Mouse (Mus musculus): ENCODE data around the gene Spint2. TPM values are rescaled to one million over a fixed set of nuclear protein-coding genes. Genes with fewer than 3 reads are reported as not detected.

Spint2 gene
- total and polyA plus RNA-seq, 2 experiments from 2014 or later, result 46.6 to 153 TPM

DNA sequence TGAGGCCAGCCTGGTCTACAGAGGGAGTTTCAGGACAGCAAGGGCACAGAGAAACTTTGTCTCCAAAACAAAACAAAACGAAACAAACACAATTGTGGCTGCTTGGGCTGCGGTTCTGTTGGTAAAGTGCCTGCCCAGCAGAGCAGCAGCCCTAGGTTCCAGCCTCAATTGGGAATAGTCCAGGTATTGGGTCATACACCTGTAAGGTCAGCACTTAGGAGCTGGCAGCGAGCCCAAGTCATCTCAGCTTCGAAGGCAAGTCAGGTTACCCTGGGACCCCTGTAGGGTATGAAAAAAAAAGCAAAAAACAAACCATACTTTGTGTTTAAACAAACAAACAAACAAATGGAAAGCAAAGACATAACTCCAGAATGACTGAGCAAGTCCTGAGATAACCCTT lies 25.8 kb downstream of the Spint2 start:
- no peak overlapping the region for H3K9ac ChIP-seq (replicated peaks; ENCODE audit: low read length, poor library complexity, severe bottlenecking)
- no peaks in the 10 kb centered on the region for H3K27me3 ChIP-seq (ENCODE audit: insufficient read depth, low read length)
- no peak overlapping the region for H3K4me2 ChIP-seq (ENCODE audit: low read depth, low read length, poor library complexity, severe bottlenecking)
- H3K27ac ChIP-seq (ENCODE audit: low read depth, low read length), result no peak overlapping the region
- H3K4me3 ChIP-seq (ENCODE audit: low read depth, low read length), result no peak overlapping the region
- H3K36me3 ChIP-seq (ENCODE audit: insufficient read depth, low read length), result peaks cover 19% of the 10 kb centered on the region; the same call in 1 of the 2 replicates
- no peaks in the 10 kb centered on the region for H3K4me1 ChIP-seq (ENCODE audit: insufficient read depth, low read length)
- DNase-seq (ENCODE audit: low spot score) (no peak), ATAC-seq (ENCODE audit: low FRiP score) (no peak)
- no peak for TF ChIP-seq CTCF (IDR thresholded peaks at IDR 0.05)
- WGBS, result 86% methylated on average over 4 of the region's 4 CpGs
- H3K9me3 ChIP-seq (ENCODE audit: low read length), result no peaks in the 10 kb centered on the region

DNA sequence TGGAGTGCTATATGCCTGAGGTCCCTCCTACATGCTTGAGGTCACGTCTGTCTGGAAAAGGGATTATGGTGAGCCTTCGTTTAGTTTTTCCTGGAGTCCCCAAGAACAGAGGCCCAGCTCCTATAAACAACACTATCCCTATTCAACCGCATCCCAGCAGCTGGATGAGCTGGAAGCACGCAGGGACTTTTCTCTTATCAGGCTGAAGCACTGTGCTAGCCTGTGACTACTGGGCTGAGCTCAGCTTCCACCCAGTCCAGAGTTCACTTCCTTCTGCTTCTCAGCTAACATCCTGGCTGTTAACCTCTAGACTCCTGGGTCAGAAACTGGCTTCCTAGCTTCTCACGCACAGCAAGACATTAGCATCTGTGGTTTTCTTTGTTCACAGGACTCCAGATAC lies 27.9 kb downstream of the Spint2 start:
- WGBS, result 53% methylated on average over 5 of the region's 5 CpGs
- no peaks in the 10 kb centered on the region for H3K9me3 ChIP-seq (ENCODE audit: low read length)
- DNase-seq (ENCODE audit: low spot score), result no peak

DNA sequence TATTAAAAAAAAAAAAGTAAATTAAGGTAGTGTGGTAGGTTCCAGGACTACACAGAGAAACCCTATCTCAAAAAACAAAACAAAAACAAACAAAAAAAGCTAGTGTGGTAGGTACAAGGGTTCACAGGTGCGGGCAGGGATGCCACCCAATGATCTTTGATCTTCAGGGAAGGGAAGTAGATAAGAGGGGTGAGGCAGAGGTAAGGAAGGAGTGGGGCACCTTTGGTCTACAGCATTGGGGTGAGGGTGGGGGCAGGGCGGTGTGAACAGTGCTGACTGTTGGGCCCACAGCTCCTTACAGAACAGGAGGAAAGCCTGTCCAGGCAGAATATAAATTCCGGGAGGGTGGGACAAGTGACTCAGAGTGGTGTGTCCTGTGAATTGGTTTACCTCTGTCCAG lies 30.5 kb downstream of the Spint2 start:
- Histone ChIP-seq H3K27ac (ENCODE audit: low read depth, low read length) (no peak overlapping the region), H3K9me3 (ENCODE audit: low read length) (no peaks in the 10 kb centered on the region), H3K4me2 (ENCODE audit: low read depth, low read length, poor library complexity, severe bottlenecking) (no peak overlapping the region), H3K27me3 (ENCODE audit: insufficient read depth, low read length) (peaks cover 9% of the 10 kb centered on the region; the same call in 1 of the 2 replicates), H3K4me1 (ENCODE audit: insufficient read depth, low read length) (no peaks in the 10 kb centered on the region), H3K9ac (replicated peaks; ENCODE audit: low read length, poor library complexity, severe bottlenecking) (no peak overlapping the region), H3K4me3 (ENCODE audit: low read depth, low read length) (no peak overlapping the region), H3K36me3 (ENCODE audit: insufficient read depth, low read length) (peaks cover 13% of the 10 kb centered on the region)
- DNase-seq (ENCODE audit: low spot score) (no peak), ATAC-seq (ENCODE audit: low FRiP score) (no peak)
- TF ChIP-seq CTCF (IDR thresholded peaks at IDR 0.05), result no peak
- WGBS, result 89% methylated on average over 3 of the region's 3 CpGs

More for the DNA sequence above, 27.9 kb downstream of the Spint2 start:
- Histone ChIP-seq H3K27me3 (ENCODE audit: insufficient read depth, low read length) (no peaks in the 10 kb centered on the region), H3K4me3 (ENCODE audit: low read depth, low read length) (no peak overlapping the region), H3K4me1 (ENCODE audit: insufficient read depth, low read length) (no peaks in the 10 kb centered on the region), H3K9ac (replicated peaks; ENCODE audit: low read length, poor library complexity, severe bottlenecking) (0 out of 2 replicates have a peak overlapping the region, but pooled peaks have one; percentile 13), H3K36me3 (ENCODE audit: insufficient read depth, low read length) (peaks cover 19% of the 10 kb centered on the region; the same call in 1 of the 2 replicates), H3K4me2 (ENCODE audit: low read depth, low read length, poor library complexity, severe bottlenecking) (no peak overlapping the region), H3K27ac (ENCODE audit: low read depth, low read length) (no peak overlapping the region)
- no peak for ATAC-seq (ENCODE audit: low FRiP score)
- no peak for TF ChIP-seq CTCF (IDR thresholded peaks at IDR 0.05)

DNA sequence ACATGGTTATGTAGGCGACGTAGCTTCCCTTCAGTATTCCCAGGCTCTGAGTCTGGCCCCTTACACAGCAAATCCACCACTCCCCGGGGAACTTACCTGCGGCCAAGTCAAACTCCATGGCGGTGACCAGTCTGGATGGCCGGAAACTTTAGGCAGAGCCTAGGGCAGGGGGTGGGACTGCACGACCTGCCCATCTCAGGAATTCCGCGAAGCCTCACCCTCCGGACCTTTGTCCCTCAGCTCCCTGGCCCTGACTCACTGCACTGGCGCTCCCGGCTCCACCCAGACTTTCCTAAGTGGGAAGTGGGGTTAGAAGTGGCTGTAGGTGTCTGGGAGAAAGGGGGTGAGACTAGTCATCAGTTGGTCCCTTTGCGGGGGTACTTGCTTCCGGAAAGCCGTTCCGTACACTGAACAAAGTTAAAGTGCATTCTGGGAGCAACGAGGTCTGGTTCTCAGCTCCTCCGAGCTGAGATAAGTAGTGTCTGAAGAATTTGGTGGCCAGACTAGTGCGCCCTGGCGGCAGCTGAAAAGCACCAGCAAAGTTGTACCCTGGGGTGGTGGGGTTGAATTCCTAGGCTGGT lies 33.4 kb downstream of the Spint2 start, which contains the start of gene 2200002D01Rik:
Gene 2200002D01Rik, minus strand, starts transcription at position 206 of the 581 bp plus-strand sequence.
- no peak within 1 kb of the TSS for H3K27ac ChIP-seq (ENCODE audit: low read depth, low read length)
- H3K4me1 ChIP-seq (ENCODE audit: insufficient read depth, low read length), result no peaks in the 10 kb centered on the region
- peaks cover 19% of the 10 kb centered on the region for H3K36me3 ChIP-seq (ENCODE audit: insufficient read depth, low read length)
- no peaks in the 10 kb centered on the region for H3K9me3 ChIP-seq (ENCODE audit: low read length)
- DNase-seq (ENCODE audit: low spot score) (no peak), ATAC-seq (ENCODE audit: low FRiP score) (no peak)
- no peak; the same call in 1 of the 2 replicates for TF ChIP-seq CTCF (IDR thresholded peaks at IDR 0.05)
- no peak within 1 kb of the TSS for H3K4me3 ChIP-seq (ENCODE audit: low read depth, low read length)
- 20% methylated on average over 20 of the region's 20 CpGs for WGBS
- H3K9ac ChIP-seq (replicated peaks; ENCODE audit: low read length, poor library complexity, severe bottlenecking), result no peak within 1 kb of the TSS
- peaks cover 9% of the 10 kb centered on the region; the same call in 1 of the 2 replicates for H3K27me3 ChIP-seq (ENCODE audit: insufficient read depth, low read length)
- H3K4me2 ChIP-seq (ENCODE audit: low read depth, low read length, poor library complexity, severe bottlenecking), result peak within 1 kb of the TSS; percentile 32

DNA sequence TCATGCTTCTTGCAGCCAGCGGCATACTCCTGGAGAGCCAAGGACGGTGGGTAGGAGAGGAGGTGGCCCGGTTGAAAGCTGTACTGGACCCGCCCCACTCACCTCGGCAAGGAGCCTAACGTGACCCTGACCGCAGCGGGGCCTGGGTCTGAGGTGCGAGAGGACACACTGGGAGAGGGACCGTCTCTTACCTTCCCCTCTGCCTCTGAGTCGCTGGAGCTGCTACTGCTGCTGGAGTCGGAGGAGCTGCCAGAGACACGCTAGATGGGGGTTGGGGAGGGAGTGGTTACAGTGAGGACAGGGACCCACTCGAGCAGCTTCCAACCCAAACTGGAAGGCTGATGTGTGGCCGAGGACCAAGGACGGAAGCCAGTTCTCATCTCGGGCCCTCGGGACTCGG lies 34.0 kb downstream of the Spint2 start:
- no peak overlapping the region for H3K27ac ChIP-seq (ENCODE audit: low read depth, low read length)
- peaks cover 19% of the 10 kb centered on the region for H3K36me3 ChIP-seq (ENCODE audit: insufficient read depth, low read length)
- 18% methylated on average over 18 of the region's 19 CpGs for WGBS
- no peak overlapping the region for H3K4me3 ChIP-seq (ENCODE audit: low read depth, low read length)
- no peak for TF ChIP-seq CTCF (IDR thresholded peaks at IDR 0.05)
- DNase-seq (ENCODE audit: low spot score) (no peak), ATAC-seq (ENCODE audit: low FRiP score) (no peak)
- peak overlapping the region; percentile 32 for H3K4me2 ChIP-seq (ENCODE audit: low read depth, low read length, poor library complexity, severe bottlenecking)
- no peaks in the 10 kb centered on the region for H3K9me3 ChIP-seq (ENCODE audit: low read length)
- H3K4me1 ChIP-seq (ENCODE audit: insufficient read depth, low read length), result no peaks in the 10 kb centered on the region
- H3K27me3 ChIP-seq (ENCODE audit: insufficient read depth, low read length), result peaks cover 9% of the 10 kb centered on the region; the same call in 1 of the 2 replicates
- no peak overlapping the region for H3K9ac ChIP-seq (replicated peaks; ENCODE audit: low read length, poor library complexity, severe bottlenecking)

GRCm38 (mm10) chr7:29247314-29247700 lies 34.4 kb downstream of the Spint2 start:
- ATAC-seq (ENCODE audit: low FRiP score) (no peak), DNase-seq (ENCODE audit: low spot score) (peak; percentile 53)
- Histone ChIP-seq H3K9ac (replicated peaks; ENCODE audit: low read length, poor library complexity, severe bottlenecking) (no peak overlapping the region), H3K27ac (ENCODE audit: low read depth, low read length) (no peak overlapping the region), H3K4me2 (ENCODE audit: low read depth, low read length, poor library complexity, severe bottlenecking) (peak overlapping the region; percentile 32), H3K9me3 (ENCODE audit: low read length) (no peaks in the 10 kb centered on the region), H3K27me3 (ENCODE audit: insufficient read depth, low read length) (peaks cover 9% of the 10 kb centered on the region; the same call in 1 of the 2 replicates), H3K4me3 (ENCODE audit: low read depth, low read length) (no peak overlapping the region), H3K36me3 (ENCODE audit: insufficient read depth, low read length) (peaks cover 19% of the 10 kb centered on the region), H3K4me1 (ENCODE audit: insufficient read depth, low read length) (no peaks in the 10 kb centered on the region)
- peak; percentile 89 for TF ChIP-seq CTCF (IDR thresholded peaks at IDR 0.05)
- 30% methylated on average over 16 of the region's 16 CpGs for WGBS
